Mouse (Mus musculus): Measurements from ENCODE around the gene Kndc1. TPM values are rescaled to one million over a fixed set of nuclear protein-coding genes. Genes with fewer than 3 reads are reported as not detected.

Kndc1 gene
- polyA plus RNA-seq, 1 experiment from 2014 or later, result 16.5 TPM

DNA sequence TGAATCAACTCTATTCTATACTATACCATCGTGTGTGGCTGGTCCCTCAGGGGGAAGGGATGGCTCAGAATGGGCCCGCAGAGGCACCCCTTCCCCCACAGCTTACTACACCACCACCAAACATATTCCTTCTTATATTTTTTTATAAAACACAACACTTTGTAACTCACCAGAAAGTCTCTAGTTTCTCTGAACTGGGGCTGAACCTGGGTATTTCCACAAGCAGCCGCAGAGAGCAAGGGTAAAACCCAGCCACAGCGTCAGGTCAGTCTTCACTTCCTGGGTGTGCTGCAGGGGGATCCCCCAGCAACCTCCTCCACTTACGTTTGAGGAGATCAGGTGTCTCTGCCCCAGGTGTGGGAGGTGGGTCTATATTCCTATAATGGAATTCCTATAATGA lies 73.9 kb downstream of the Kndc1 start:
- no peaks in the 10 kb centered on the region for H3K9me3 ChIP-seq (ENCODE audit: control insufficient read depth, low read length)
- H3K36me3 ChIP-seq (ENCODE audit: control insufficient read depth, insufficient read depth, low read length), result no peaks in the 10 kb centered on the region
- 51% methylated on average over 5 of the region's 5 CpGs for WGBS
- H3K4me3 ChIP-seq (ENCODE audit: low read length), result no peak overlapping the region
- H3K9ac ChIP-seq (ENCODE audit: low read depth, low read length), result no peak overlapping the region
- no peak for ATAC-seq
- H3K4me1 ChIP-seq (ENCODE audit: control insufficient read depth, insufficient read depth, low read depth, low read length), result no peaks in the 10 kb centered on the region
- H3K4me2 ChIP-seq (ENCODE audit: low read length), result no peak overlapping the region
- no peak overlapping the region for H3K27ac ChIP-seq (ENCODE audit: low read depth, low read length)
- H3K27me3 ChIP-seq (replicated peaks; ENCODE audit: control insufficient read depth, insufficient read depth, low read length), result no peaks in the 10 kb centered on the region

- ATAC-seq, result no peak
- no peak overlapping the region for H3K4me2 ChIP-seq (ENCODE audit: low read length)
- H3K4me1 ChIP-seq (ENCODE audit: control insufficient read depth, insufficient read depth, low read depth, low read length), result no peaks in the 10 kb centered on the region
- no peaks in the 10 kb centered on the region for H3K27me3 ChIP-seq (replicated peaks; ENCODE audit: control insufficient read depth, insufficient read depth, low read length)
- H3K4me3 ChIP-seq (ENCODE audit: low read length), result no peak overlapping the region
- no peaks in the 10 kb centered on the region for H3K36me3 ChIP-seq (ENCODE audit: control insufficient read depth, insufficient read depth, low read length)
- no peak overlapping the region for H3K9ac ChIP-seq (ENCODE audit: low read depth, low read length)
- 31% methylated on average over 10 of the region's 10 CpGs for WGBS
- no peak overlapping the region for H3K27ac ChIP-seq (ENCODE audit: low read depth, low read length)
- no peaks in the 10 kb centered on the region for H3K9me3 ChIP-seq (ENCODE audit: control insufficient read depth, low read length)
Observed at GRCm38 (mm10) chr7:139969348-139970130, 75.0 kb downstream of the Kndc1 start.

DNA sequence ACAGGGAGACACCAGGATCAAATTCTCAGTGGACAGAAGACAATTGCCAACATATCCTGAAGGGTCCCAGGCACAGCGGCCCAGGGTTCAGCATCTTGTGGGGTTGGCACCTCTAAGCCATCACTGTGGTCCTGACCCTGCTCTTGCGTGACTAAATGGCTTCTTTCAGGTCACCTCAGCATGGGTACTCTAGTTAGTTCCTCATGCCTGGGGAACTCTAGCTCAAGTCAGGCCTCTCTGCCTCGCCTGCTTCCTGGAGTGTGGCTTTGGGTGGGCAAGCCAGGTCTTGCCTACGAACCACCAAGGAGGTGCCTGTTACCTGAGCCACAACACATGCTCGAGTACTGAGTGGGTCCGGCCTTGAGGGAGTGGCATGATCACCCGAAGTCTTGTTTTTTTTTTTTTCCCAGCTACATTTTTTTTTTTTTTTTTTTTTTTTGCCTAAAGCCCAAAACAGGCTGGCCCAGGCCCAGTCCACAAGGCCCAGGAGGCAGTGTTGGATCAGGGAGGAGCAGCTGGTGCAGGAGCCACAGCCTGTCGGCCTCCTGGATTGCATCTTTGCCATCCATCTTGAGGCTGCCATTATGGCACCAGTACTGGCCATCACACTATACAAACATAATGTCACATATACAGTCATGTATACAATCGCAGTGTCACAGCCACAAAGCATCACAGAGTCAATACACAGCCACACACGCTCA lies 75.9 kb downstream of the Kndc1 start:
- no peak for ATAC-seq
- WGBS, result 81% methylated on average over 10 of the region's 10 CpGs

DNA sequence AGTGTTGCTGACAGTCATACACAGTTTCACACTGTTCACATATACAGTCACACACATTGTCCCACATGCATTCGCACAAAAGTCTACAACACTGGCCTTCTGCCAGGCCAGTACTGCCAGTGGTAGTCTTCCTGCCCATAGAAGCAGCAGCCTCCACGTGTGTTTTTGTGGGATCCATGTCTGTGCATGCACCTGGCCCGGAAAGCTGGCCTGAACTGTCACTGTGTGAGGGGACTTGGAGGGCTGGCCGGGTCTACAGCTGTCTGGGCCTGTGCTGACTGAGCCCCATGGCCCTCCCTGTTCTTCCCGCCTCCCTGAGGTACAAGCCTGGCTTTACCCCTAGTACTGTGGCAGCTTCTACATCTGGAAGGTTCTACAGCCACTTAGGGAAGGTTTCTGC lies 76.5 kb downstream of the Kndc1 start:
- no peak overlapping the region for H3K9ac ChIP-seq (ENCODE audit: low read depth, low read length)
- no peaks in the 10 kb centered on the region for H3K27me3 ChIP-seq (replicated peaks; ENCODE audit: control insufficient read depth, insufficient read depth, low read length)
- no peak overlapping the region for H3K4me3 ChIP-seq (ENCODE audit: low read length)
- H3K36me3 ChIP-seq (ENCODE audit: control insufficient read depth, insufficient read depth, low read length), result no peaks in the 10 kb centered on the region
- ATAC-seq, result no peak
- no peak overlapping the region for H3K4me2 ChIP-seq (ENCODE audit: low read length)
- H3K9me3 ChIP-seq (ENCODE audit: control insufficient read depth, low read length), result no peaks in the 10 kb centered on the region
- no peak overlapping the region for H3K27ac ChIP-seq (ENCODE audit: low read depth, low read length)
- no peaks in the 10 kb centered on the region for H3K4me1 ChIP-seq (ENCODE audit: control insufficient read depth, insufficient read depth, low read depth, low read length)
- WGBS, result 62% methylated on average over 5 of the region's 5 CpGs

More for the DNA sequence above, 75.9 kb downstream of the Kndc1 start:
- Histone ChIP-seq H3K27ac (ENCODE audit: low read depth, low read length) (no peak overlapping the region), H3K4me1 (ENCODE audit: control insufficient read depth, insufficient read depth, low read depth, low read length) (no peaks in the 10 kb centered on the region), H3K27me3 (replicated peaks; ENCODE audit: control insufficient read depth, insufficient read depth, low read length) (no peaks in the 10 kb centered on the region), H3K4me3 (ENCODE audit: low read length) (no peak overlapping the region), H3K36me3 (ENCODE audit: control insufficient read depth, insufficient read depth, low read length) (no peaks in the 10 kb centered on the region), H3K9me3 (ENCODE audit: control insufficient read depth, low read length) (no peaks in the 10 kb centered on the region), H3K9ac (ENCODE audit: low read depth, low read length) (no peak overlapping the region), H3K4me2 (ENCODE audit: low read length) (no peak overlapping the region)

DNA sequence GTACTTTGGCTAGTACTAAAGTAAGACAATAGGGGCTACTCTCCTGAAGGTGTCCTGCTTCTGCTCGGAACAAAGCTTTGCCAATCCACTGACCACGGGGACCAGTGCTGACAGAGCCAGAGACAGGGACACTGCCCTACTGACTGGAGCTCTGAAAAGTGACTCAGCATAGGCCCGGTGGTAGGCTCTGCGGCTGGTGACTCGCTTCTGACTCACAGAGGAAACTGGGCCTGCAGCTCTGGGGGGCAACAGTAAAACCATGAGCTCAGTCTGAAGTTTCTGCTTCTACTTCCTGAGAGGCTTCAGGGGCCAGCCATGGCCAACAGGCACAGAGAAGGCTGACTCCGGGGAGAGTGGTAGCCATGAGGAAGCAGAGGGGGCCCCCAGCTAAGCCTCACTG lies 76.9 kb downstream of the Kndc1 start:
- H3K9me3 ChIP-seq (ENCODE audit: control insufficient read depth, low read length), result no peaks in the 10 kb centered on the region
- H3K4me2 ChIP-seq (ENCODE audit: low read length), result no peak overlapping the region
- H3K27me3 ChIP-seq (replicated peaks; ENCODE audit: control insufficient read depth, insufficient read depth, low read length), result no peaks in the 10 kb centered on the region
- no peak overlapping the region for H3K9ac ChIP-seq (ENCODE audit: low read depth, low read length)
- no peaks in the 10 kb centered on the region for H3K36me3 ChIP-seq (ENCODE audit: control insufficient read depth, insufficient read depth, low read length)
- H3K27ac ChIP-seq (ENCODE audit: low read depth, low read length), result no peak overlapping the region
- ATAC-seq, result no peak
- no peaks in the 10 kb centered on the region for H3K4me1 ChIP-seq (ENCODE audit: control insufficient read depth, insufficient read depth, low read depth, low read length)
- H3K4me3 ChIP-seq (ENCODE audit: low read length), result no peak overlapping the region
- 70% methylated on average over 6 of the region's 6 CpGs for WGBS

- Histone ChIP-seq H3K9ac (ENCODE audit: low read depth, low read length) (no peak overlapping the region), H3K4me3 (ENCODE audit: low read length) (no peak overlapping the region), H3K36me3 (ENCODE audit: control insufficient read depth, insufficient read depth, low read length) (no peaks in the 10 kb centered on the region), H3K4me2 (ENCODE audit: low read length) (no peak overlapping the region), H3K27me3 (replicated peaks; ENCODE audit: control insufficient read depth, insufficient read depth, low read length) (no peaks in the 10 kb centered on the region), H3K27ac (ENCODE audit: low read depth, low read length) (no peak overlapping the region), H3K9me3 (ENCODE audit: control insufficient read depth, low read length) (no peaks in the 10 kb centered on the region), H3K4me1 (ENCODE audit: control insufficient read depth, insufficient read depth, low read depth, low read length) (peaks cover under 1% of the 10 kb centered on the region; the same call in 1 of the 2 replicates)
- no peak for ATAC-seq
Observed at GRCm38 (mm10) chr7:139972923-139973331, 78.4 kb downstream of the Kndc1 start.

DNA sequence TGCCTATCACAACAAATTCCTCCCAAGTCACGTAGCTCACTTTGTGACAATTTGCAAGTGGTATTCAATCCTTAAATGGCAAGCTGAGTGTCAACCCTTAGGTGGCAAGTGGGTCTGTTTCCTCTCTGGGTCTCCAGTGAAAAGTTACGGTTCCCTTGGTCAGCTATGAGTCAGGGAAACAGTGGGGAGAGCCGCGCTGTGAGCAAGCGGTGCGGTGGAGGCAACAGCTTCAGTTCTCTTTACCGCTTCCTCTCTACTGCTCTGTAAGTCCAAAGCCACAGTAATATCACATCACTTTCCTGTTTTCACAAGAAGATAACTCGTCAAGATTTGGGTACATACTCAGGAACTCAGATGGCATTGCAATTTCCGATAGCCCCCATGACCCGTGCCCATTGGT lies 79.8 kb downstream of the Kndc1 start:
- Histone ChIP-seq H3K27ac (ENCODE audit: low read depth, low read length) (no peak overlapping the region), H3K4me2 (ENCODE audit: low read length) (no peak overlapping the region), H3K27me3 (replicated peaks; ENCODE audit: control insufficient read depth, insufficient read depth, low read length) (no peaks in the 10 kb centered on the region), H3K4me3 (ENCODE audit: low read length) (no peak overlapping the region), H3K36me3 (ENCODE audit: control insufficient read depth, insufficient read depth, low read length) (no peaks in the 10 kb centered on the region), H3K9ac (ENCODE audit: low read depth, low read length) (no peak overlapping the region), H3K9me3 (ENCODE audit: control insufficient read depth, low read length) (no peaks in the 10 kb centered on the region), H3K4me1 (ENCODE audit: control insufficient read depth, insufficient read depth, low read depth, low read length) (peaks cover 10% of the 10 kb centered on the region)
- ATAC-seq, result no peak
- WGBS, result 90% methylated on average over 10 of the region's 10 CpGs

GRCm38 (mm10) chr7:139975471-139975870 lies 81.0 kb downstream of the Kndc1 start:
- whole genome bisulfite sequencing, result 56% methylated on average over 5 of the region's 5 CpGs
- ATAC-seq, result no peak
- Histone ChIP-seq H3K27ac (ENCODE audit: low read depth, low read length) (no peak overlapping the region), H3K9ac (ENCODE audit: low read depth, low read length) (no peak overlapping the region), H3K9me3 (ENCODE audit: control insufficient read depth, low read length) (no peaks in the 10 kb centered on the region), H3K36me3 (ENCODE audit: control insufficient read depth, insufficient read depth, low read length) (no peaks in the 10 kb centered on the region), H3K27me3 (replicated peaks; ENCODE audit: control insufficient read depth, insufficient read depth, low read length) (no peaks in the 10 kb centered on the region), H3K4me1 (ENCODE audit: control insufficient read depth, insufficient read depth, low read depth, low read length) (peaks cover 11% of the 10 kb centered on the region), H3K4me2 (ENCODE audit: low read length) (no peak overlapping the region), H3K4me3 (ENCODE audit: low read length) (no peak overlapping the region)

DNA sequence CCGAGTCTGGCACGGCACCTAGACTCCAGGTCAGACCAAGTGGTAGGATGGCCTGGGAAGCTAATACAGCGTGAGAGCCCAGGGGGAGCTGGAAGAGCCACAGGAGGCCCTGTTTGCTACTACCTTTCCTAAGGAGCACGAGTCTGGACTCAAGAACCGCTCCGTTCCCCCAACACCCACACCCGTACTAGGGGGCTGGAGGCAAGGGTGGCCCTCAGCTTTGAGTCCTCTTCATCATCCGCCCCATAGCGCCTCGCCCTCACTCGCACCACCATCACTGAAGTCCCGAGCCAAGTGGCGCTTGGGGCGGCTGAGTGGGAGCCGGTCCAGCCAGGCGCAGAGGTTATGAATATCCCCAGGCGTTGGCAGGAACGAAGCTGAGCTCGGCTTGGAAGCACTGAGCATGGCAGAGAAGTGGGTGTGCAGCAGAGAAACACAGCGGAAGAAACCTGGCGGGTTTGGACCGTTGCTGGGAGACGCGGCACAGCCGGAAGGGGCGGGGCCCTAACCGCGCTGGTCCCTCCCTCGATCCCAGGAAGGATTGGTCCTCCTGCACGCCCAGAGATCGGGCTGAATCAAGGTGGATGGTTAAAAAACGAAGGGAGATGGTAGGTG lies 83.9 kb downstream of the Kndc1 start, which contains the start of gene 6430531B16Rik:
Gene 6430531B16Rik (minus strand): TSS at position 478 of the 615 bp plus-strand sequence.
- Histone ChIP-seq H3K27ac (ENCODE audit: low read depth, low read length) (peak within 1 kb of the TSS; percentile 48), H3K4me3 (ENCODE audit: low read length) (peak within 1 kb of the TSS; percentile 62), H3K4me2 (ENCODE audit: low read length) (peak within 1 kb of the TSS; percentile 92), H3K9ac (ENCODE audit: low read depth, low read length) (peak within 1 kb of the TSS; percentile 76), H3K9me3 (ENCODE audit: control insufficient read depth, low read length) (no peaks in the 10 kb centered on the region), H3K4me1 (ENCODE audit: control insufficient read depth, insufficient read depth, low read depth, low read length) (peaks cover 11% of the 10 kb centered on the region), H3K36me3 (ENCODE audit: control insufficient read depth, insufficient read depth, low read length) (no peaks in the 10 kb centered on the region), H3K27me3 (replicated peaks; ENCODE audit: control insufficient read depth, insufficient read depth, low read length) (no peaks in the 10 kb centered on the region)
- WGBS, result 3% methylated on average over 32 of the region's 32 CpGs
- ATAC-seq, result peak; percentile 98

Data from hindbrain, embryonic 16.5 days (tissue).